Mouse (Mus musculus) adrenal gland (tissue): ENCODE measurements around the gene Fam214a.

Experiments used
- intact Hi-C: fragments of 180-260 bp; cut with DNase I; formaldehyde crosslinking; loops from one replicate; pipeline ENCODE4 v1.15.1; 2025
- long read RNA-seq, 2 experiments: library from polyadenylated mRNA; unstranded; transcript quantifications; one replicate each; pipeline ENCODE4 v2.0.0; 2020; ENCODE audit warnings: borderline replicate concordance in 1 of 2; ENCODE audit not compliant: insufficient replicate concordance in 1 of 2

Gene Fam214a
- long read RNA-seq, experiment 1, full-length matches to known transcripts: 4 of 11 reads
- long read RNA-seq, experiment 1, partial matches to known transcripts: 6 of 11 reads
- long read RNA-seq, experiment 1, other reads (novel, unspliced or antisense): 1 of 11 reads
- long read RNA-seq, experiment 2, full-length matches to known transcripts: 4 of 22 reads
- long read RNA-seq, experiment 2, partial matches to known transcripts: 11 of 22 reads
- long read RNA-seq, experiment 2, other reads (novel, unspliced or antisense): 7 of 22 reads

- intact Hi-C loops: loop anchor here (5.0 kb wide), 2 partner anchors 46 to 69 kb away; no protein-coding TSS in a partner anchor
Measured at GRCm38 (mm10) chr9:74952756-74953247, at the start of gene Fam214a. Gene Fam214a, plus strand, starts transcription at chr9:74952884.

- intact Hi-C loops: loop anchor here (5.0 to 10.0 kb wide), 5 partner anchors 47 to 380 kb away; partner anchors contain the start of genes Arpp19 and Fam214a
Measured at GRCm38 (mm10) chr9:74904866-74905508, 47.7 kb upstream of the Fam214a start.

DNA sequence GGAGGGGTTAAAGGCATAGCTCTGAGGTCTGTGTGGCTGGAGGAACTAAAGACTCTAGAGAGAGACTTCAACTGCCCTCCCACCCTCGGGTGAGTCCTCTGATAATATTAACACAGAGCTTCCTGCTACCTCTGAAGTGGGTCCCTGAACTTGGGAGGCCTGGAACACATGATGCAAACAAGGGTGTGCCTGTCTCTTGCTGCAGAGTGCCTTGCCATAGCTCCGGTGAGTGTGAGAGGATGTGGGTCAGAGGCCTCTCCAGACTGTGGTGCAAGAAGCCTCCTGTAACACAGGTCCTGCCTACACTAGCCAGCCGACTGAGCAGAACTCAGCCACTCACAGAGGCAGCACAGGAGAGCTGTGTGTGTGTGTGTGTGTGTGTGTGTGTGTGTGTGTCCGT lies 45.7 kb upstream of the Fam214a start:
- intact Hi-C loops: loop anchor here (5.0 to 10.0 kb wide), 5 partner anchors 45 to 378 kb away; partner anchors contain the start of genes Arpp19 and Fam214a

GRCm38 (mm10) chr9:74909245-74909644 lies 43.4 kb upstream of the Fam214a start:
- intact Hi-C loops: loop anchor here (5.0 to 10.0 kb wide), 5 partner anchors 43 to 376 kb away; partner anchors contain the start of genes Arpp19 and Fam214a

DNA sequence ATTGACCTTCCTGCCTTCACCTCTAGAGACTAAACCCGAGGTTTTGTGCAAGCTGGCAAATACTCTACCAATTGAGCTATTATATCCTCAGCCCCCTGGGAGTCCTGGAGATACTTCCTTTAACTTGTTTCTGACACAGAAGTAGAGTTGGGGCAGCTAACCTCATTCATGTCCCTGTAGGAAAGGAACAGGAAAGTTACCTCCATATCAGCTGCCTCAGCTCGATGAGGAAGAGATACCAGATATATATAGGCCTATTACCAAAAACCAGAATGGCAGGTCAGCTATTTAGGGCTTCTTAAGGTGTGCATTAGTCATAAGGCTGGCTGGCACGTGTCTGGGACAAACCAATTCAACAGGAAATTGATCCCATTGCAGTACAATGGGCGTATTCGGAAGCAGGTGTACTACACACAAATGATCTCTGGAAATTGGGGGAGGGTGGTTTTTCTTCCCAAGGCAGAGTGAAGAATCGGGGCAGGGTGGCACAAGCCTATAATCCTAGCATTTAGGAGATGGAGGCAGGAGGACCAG lies 42.4 kb upstream of the Fam214a start:
- intact Hi-C loops: no loop called here

DNA sequence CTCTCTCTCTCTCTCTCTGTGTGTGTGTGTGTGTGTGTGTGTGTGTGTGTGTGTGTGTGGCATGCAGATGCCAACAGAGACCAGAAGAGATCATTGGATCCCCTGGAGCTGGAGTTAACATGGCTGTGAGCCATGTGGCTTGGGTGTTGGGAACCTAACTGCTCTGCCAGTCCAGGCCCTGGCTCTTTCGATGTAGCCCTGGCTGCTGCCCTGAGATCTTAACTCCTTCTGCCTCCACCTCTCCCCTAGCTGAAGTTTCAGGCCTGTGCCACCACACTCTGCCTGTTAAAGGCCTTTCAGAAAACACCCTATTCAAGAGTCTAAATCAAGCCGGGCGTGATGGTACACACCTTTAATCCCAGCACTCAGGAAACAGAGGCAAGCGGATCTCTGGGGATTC lies 41.3 kb upstream of the Fam214a start:
- intact Hi-C loops: no loop called here

DNA sequence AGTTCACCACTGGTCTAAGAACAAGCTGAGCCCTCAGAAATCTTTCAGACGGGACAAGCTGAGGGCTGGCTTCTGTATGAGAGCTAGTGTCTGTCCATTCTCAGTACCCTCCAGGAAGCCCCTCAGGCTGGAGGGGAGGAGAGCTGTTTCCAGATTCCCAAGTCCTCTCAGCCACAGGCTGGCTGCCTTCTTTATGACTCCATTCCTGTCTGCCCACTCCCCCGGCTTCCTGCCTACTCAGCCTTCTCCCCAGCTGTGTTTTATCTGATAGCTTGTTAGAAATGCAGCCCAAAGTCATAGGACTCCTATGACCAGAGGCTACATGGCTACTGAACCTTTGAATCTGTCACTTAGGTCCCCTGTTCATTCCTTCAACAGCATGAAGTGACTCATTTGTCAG lies 40.8 kb upstream of the Fam214a start:
- intact Hi-C loops: no loop called here

DNA sequence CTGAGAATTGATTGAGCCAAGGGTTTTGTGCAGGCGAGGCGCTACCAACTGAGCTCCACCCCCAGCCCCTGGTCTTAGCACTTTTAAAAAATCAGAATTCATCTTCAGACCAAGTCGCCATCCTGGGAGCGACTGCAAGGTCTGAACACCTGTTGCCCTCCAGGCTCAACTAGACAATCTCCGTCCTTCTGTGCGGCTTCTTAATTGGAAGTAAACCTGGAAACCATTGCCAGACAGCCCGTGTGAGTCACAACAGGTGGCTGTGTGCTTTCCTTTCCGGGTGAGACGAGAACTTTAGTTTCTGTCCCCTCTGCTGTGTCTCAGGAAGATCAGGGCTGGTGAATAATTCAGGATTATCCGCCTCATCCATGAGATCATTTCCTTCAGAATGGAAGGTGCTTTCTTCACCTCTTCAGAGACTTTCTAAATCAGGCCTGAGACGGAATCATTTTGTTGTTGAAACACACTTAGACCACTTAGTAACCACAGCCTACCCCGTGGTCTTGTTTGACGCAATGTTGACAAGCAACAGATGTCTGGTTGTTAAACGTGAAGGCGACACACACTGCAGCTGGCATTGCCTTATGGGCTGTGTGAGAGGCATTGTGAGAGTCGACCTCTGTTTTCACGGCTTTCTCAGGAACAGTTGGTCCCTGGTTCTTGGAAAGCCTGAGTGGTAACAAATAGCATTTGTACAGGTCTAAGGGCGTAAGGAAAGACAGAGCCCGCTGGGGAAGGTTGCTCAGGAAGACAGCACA lies 39.9 kb upstream of the Fam214a start:
- intact Hi-C loops: no loop called here

DNA sequence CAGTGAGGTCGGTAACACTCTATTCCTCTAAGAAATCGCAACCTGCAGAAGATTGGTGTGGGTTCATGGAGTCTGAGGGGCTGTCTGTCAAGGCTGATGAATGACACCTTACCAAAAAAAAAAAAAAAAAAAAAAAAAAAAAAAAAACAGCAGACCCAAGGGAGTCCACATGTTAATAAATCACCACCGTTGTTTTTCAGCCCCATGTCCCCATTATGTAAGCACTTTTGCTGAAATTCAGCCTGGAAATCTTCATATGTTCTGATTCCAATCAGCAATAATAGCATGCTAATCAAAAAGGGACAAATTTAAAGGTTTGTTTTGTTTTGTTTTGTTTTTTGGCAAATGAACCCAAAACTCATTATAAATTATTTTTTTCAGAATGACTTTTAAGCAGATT lies 37.1 kb upstream of the Fam214a start:
- intact Hi-C loops: no loop called here

GRCm38 (mm10) chr9:74920450-74920849 lies 32.2 kb upstream of the Fam214a start:
- intact Hi-C loops: loop anchor here (5.0 kb wide), 1 partner anchor 77 kb away; no protein-coding TSS in a partner anchor

DNA sequence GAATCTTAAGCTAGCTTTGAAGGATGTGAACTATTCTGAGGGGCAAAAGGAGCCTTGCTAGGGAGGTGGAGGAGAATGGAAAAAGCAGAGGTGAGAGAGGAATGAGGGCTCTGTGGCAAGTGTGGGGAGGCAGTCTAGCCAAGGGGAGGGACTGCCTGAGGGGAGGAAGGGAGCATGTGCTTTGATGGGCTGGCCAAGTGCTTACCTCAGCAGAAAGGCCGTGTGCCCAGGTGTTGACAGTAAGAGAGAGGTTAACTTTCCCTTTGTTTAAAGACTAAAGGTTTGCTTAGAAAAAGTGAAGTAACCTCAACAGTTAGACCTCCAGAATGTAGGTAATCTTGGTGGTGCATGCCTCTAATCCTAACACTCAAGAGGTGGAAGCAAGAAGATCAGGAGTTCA lies 31.3 kb upstream of the Fam214a start:
- intact Hi-C loops: loop anchor here (5.0 kb wide), 1 partner anchor 76 kb away; no protein-coding TSS in a partner anchor

- intact Hi-C loops: loop anchor here (5.0 kb wide), 1 partner anchor 74 kb away; no protein-coding TSS in a partner anchor
Measured at GRCm38 (mm10) chr9:74922884-74923283, 29.8 kb upstream of the Fam214a start.

- intact Hi-C loops: loop anchor here (5.0 kb wide), 1 partner anchor 74 kb away; no protein-coding TSS in a partner anchor
Measured at GRCm38 (mm10) chr9:74923291-74923977, 29.2 kb upstream of the Fam214a start.

DNA sequence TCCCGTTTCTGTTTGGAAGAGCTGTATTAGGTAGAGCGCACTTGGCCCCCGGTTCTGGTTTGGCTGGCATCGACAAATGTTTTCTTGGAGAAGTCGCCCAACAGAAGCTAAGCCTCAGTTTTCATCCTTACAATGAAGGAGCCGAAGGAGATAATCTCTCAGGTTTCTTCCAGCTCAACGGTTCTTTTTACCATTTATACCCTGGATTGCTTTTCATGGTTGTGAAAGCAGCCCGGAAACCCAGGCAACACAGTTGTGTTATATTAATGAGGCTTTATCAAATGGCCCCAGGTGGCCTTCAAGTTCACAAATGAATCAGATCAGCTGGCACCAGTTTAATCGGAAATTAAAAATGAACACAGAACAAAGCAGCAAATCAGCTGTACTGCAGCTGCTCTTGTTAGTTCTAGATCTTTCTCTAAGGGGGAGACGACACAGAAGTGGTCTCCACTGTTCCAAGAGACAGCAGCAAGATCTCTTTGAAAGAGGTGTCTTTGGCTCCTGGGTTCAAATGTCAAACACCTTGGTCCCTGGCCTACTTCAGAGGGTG lies 27.4 kb upstream of the Fam214a start:
- intact Hi-C loops: no loop called here

- intact Hi-C loops: no loop called here
Measured at GRCm38 (mm10) chr9:74929981-74930423, 22.7 kb upstream of the Fam214a start.

- intact Hi-C loops: no loop called here
Measured at GRCm38 (mm10) chr9:74930653-74931052, 22.0 kb upstream of the Fam214a start.

DNA sequence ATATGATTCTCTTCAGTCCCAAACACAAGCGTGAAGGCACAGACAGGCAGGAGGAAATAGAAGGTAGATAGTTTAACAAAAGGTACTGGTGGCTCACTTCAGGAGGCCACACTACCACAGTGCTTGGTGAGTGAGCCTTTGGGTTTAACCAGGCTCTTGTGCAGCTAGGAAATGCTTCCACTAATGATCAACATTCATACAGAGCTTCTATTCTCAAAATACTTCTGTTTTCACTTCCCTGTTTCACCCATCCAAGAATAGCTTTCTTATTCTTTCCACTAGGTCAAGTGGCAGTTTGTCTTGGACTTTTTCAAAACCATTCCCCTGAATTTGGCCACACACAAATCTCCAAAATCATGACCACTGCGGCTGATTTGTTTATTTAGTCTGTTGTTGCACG lies 17.4 kb upstream of the Fam214a start:
- intact Hi-C loops: no loop called here

DNA sequence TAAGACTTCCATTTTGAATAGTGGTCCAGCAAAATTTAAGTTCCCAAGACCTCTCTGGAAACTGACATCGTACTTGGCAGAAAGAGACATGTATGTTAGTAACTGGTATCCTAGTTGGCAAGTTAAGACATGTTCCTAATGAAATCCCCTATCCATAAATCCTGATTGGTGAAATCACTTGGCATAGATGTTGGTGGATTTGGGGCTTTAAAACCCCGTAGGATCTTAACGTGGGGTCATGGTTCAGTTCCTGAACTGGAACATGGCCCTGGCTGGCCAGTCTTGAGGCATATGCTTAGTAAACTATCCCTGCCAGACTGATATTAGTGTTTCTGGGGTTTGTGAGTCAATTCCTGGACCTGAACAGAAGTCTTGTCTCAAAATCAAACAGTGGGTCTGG lies 14.9 kb upstream of the Fam214a start:
- intact Hi-C loops: no loop called here

DNA sequence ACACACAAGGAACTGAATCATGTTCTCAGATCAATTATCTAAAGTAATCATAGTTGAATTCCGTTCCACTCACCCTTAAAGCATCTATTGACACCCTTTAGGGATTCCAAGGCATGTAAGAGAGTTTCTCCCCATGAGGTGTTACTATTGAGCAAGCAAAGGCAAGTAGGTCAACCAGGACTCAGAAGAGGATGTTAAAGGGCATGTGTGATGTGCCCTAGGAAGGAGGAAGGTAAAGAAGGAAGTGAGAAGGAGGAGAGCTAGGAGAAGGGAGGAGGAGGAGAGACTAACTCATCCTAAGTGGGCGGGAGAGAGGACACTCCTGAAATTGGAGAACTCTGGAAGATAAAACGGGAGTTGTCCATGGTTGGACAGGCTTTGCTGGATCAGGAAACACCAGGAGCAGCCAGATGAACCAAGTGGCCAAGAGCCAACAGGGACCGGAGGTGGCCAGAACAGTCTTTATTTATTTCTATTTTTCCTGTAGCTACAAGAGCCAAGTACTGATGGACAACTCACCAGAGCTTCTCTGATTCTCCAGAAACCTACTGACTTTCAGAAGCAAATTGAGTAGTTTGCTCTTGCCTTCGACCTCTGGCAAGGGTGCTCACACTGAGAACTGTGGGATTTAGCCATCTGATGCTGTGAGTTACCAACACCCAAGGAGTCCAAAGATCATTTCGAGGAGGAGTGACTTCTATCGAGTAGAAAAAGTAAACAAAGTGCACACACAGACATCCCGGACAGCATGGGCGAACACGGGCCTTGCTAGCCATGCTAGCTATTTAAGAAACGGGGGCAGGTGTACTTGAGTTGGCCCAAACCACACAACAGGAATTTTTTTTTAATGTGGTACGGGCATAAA lies 13.8 kb upstream of the Fam214a start:
- intact Hi-C loops: no loop called here
